Mouse (Mus musculus): ENCODE data around the gene Pik3ca.

DNA sequence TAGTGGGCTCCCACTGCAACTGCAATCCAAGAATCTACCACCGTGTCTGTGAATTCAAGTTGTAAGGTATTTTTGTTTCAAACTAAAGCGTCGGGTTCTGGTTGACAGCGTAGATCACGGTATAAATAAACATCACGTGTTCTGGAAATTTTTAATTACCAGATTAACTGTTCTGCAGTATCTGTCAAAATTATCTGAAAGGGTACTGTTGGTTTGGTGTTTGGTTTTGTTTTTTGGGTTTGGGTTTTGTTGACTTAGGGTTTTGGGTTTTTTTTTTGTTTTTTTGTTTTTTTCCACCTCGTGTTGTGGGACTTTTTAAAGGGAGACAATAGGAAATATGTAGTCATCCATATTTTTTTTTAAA, 686 bp downstream of the Pik3ca start:
- no peak for TF ChIP-seq CTCF (IDR thresholded peaks at IDR 0.05; ENCODE audit: low read depth, low read length)
- no peak for TF ChIP-seq POLR2A (IDR thresholded peaks at IDR 0.05; ENCODE audit: insufficient read depth, low read length)
